Mouse (Mus musculus) ES-Bruce4 (cell line): ENCODE results near the gene Tshz2. TPM values are rescaled to one million over a fixed set of nuclear protein-coding genes. Genes with fewer than 3 reads are reported as not detected.

Source experiments
- H3K27ac ChIP-seq: 2 replicates; pipeline ENCODE4 v1.5.1; 2012; ENCODE audit warnings: low read length, inconsistent platforms; ENCODE audit not compliant: insufficient read depth
- H3K27me3 ChIP-seq: 2 replicates; pipeline ENCODE4 v1.6.1; 2012; ENCODE audit warnings: mild to moderate bottlenecking, low read length, inconsistent platforms; ENCODE audit not compliant: control insufficient read depth, poor library complexity, insufficient read depth, severe bottlenecking
- H3K36me3 ChIP-seq: 2 replicates; pipeline ENCODE4 v1.6.1; 2012; ENCODE audit warnings: inconsistent platforms, mild to moderate bottlenecking, low read length, moderate library complexity; ENCODE audit not compliant: control insufficient read depth, poor library complexity, insufficient read depth, severe bottlenecking
- H3K4me1 ChIP-seq: one replicate; pipeline ENCODE4 v1.8.1; 2011; ENCODE audit warnings: low read length; ENCODE audit not compliant: control insufficient read depth, insufficient read depth
- H3K4me3 ChIP-seq: 2 replicates; pipeline ENCODE4 v1.5.1; 2011; ENCODE audit warnings: low read depth, mild to moderate bottlenecking, low read length
- H3K9ac ChIP-seq: 2 replicates; pipeline ENCODE4 v1.6.1; 2012; ENCODE audit warnings: low read depth, mild to moderate bottlenecking, inconsistent platforms; ENCODE audit not compliant: poor library complexity, severe bottlenecking
- H3K9me3 ChIP-seq: replicated peaks from 2 replicates; pipeline ENCODE4 v1.6.1; 2012; ENCODE audit warnings: mild to moderate bottlenecking, low read length, inconsistent platforms; ENCODE audit not compliant: control insufficient read depth, poor library complexity, insufficient read depth, severe bottlenecking
- CTCF ChIP-seq: IDR thresholded peaks from one replicate; pipeline ENCODE4 v1.8.1; 2011; ENCODE audit warnings: low read depth, low read length
- EP300 ChIP-seq: IDR thresholded peaks from 2 replicates; pipeline ENCODE4 v1.6.1; 2011; ENCODE audit warnings: low read depth, low read length; ENCODE audit not compliant: insufficient read depth
- POLR2A ChIP-seq: IDR thresholded peaks from one replicate; pipeline ENCODE4 v1.8.1; 2011; ENCODE audit warnings: low read length; ENCODE audit not compliant: insufficient read depth
- polyA plus RNA-seq: library from polyadenylated mRNA; stranded (reverse); fragments of >200 nt; gene quantifications from 2 replicates; pipeline ENCODE4 v1.2.4, GENCODE M21; 2011; ENCODE audit warnings: low read depth; ENCODE audit not compliant: missing spikeins, insufficient read depth, insufficient read length

Gene Tshz2
- polyA plus RNA-seq, 1 experiment, result 0.24 TPM

DNA sequence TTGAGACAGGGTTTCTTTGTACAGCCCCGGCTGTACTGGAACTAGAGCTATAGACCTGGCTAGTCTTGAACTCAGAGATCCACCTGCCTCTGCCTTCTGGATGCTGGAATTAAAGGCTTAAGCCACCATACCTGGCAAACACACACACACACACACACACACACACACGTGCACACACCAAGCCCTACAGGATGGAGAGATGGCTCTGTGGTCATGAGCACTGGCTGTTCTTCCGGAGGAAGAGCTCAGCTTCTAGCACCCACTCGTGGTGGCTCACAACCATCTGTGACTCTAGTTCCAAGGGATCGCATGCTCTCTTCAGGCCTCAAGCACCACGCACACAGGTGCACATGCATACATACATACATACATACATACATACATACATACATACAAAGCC lies 471.6 kb downstream of the Tshz2 start:
- peaks cover 3% of the 10 kb centered on the region; the same call in 1 of the 2 replicates for H3K36me3 ChIP-seq
- TF ChIP-seq POLR2A (no peak), CTCF (no peak), EP300 (no peak)
- H3K27ac ChIP-seq, result no peak overlapping the region
- H3K4me1 ChIP-seq, result no peaks in the 10 kb centered on the region
- H3K9me3 ChIP-seq, result no peaks in the 10 kb centered on the region
- no peak overlapping the region for H3K4me3 ChIP-seq
- H3K27me3 ChIP-seq, result no peaks in the 10 kb centered on the region
- no peak overlapping the region for H3K9ac ChIP-seq

GRCm38 (mm10) chr2:170106000-170106399 lies 473.2 kb downstream of the Tshz2 start:
- Histone ChIP-seq H3K4me1 (no peaks in the 10 kb centered on the region), H3K36me3 (peaks cover 16% of the 10 kb centered on the region), H3K27ac (no peak overlapping the region), H3K27me3 (no peaks in the 10 kb centered on the region), H3K9me3 (no peaks in the 10 kb centered on the region), H3K9ac (no peak overlapping the region), H3K4me3 (no peak overlapping the region)
- TF ChIP-seq CTCF (no peak), POLR2A (no peak), EP300 (no peak)

GRCm38 (mm10) chr2:170107791-170108190 lies 475.0 kb downstream of the Tshz2 start:
- peaks cover 24% of the 10 kb centered on the region for H3K36me3 ChIP-seq
- H3K4me1 ChIP-seq, result no peaks in the 10 kb centered on the region
- H3K9me3 ChIP-seq, result no peaks in the 10 kb centered on the region
- no peak overlapping the region for H3K9ac ChIP-seq
- no peak overlapping the region for H3K27ac ChIP-seq
- H3K27me3 ChIP-seq, result no peaks in the 10 kb centered on the region
- TF ChIP-seq CTCF, result no peak
- no peak for TF ChIP-seq POLR2A
- H3K4me3 ChIP-seq, result no peak overlapping the region

DNA sequence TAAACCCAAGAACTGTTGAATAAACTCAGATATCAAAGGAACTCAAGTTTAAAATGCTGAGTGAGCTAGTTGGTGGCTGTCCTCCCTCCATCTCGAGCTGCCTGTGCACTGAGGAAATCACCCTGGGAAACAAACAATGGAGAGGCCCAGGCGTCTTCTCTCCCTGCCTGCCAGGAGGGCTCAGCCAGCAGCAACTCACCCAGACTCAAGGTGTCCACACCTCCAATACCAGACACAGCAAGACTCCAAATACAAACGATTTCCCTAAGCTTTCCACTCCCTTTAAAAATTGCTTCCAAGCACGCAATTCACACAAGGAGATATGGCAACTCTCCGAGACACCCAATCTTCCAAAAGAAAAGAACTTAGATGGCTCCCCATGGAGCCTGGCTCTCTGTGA lies 476.7 kb downstream of the Tshz2 start:
- H3K4me1 ChIP-seq, result no peaks in the 10 kb centered on the region
- peaks cover 41% of the 10 kb centered on the region for H3K36me3 ChIP-seq
- H3K27ac ChIP-seq, result no peak overlapping the region
- no peak overlapping the region for H3K4me3 ChIP-seq
- H3K9me3 ChIP-seq, result no peaks in the 10 kb centered on the region
- no peak for TF ChIP-seq EP300
- TF ChIP-seq POLR2A, result no peak
- no peak for TF ChIP-seq CTCF
- H3K9ac ChIP-seq, result no peak overlapping the region
- H3K27me3 ChIP-seq, result no peaks in the 10 kb centered on the region

GRCm38 (mm10) chr2:170110306-170110705 lies 477.5 kb downstream of the Tshz2 start:
- Histone ChIP-seq H3K27me3 (no peaks in the 10 kb centered on the region), H3K36me3 (peaks cover 49% of the 10 kb centered on the region), H3K9ac (no peak overlapping the region), H3K4me3 (no peak overlapping the region), H3K9me3 (no peaks in the 10 kb centered on the region), H3K27ac (no peak overlapping the region), H3K4me1 (no peaks in the 10 kb centered on the region)
- TF ChIP-seq EP300 (no peak), CTCF (no peak), POLR2A (no peak)

GRCm38 (mm10) chr2:170116704-170117281 lies 484.0 kb downstream of the Tshz2 start:
- Histone ChIP-seq H3K4me1 (peaks cover 3% of the 10 kb centered on the region), H3K27ac (no peak overlapping the region), H3K9ac (no peak overlapping the region), H3K27me3 (no peaks in the 10 kb centered on the region), H3K9me3 (no peaks in the 10 kb centered on the region), H3K4me3 (no peak overlapping the region), H3K36me3 (peaks cover 69% of the 10 kb centered on the region)
- TF ChIP-seq POLR2A, result no peak
- TF ChIP-seq EP300, result no peak
- no peak for TF ChIP-seq CTCF
